Mouse (Mus musculus) small intestine, adult 2 months (tissue): Measurements from ENCODE around the gene Car2.

Experiments
- CTCF ChIP-seq: fragments of 200-500 bp; IDR thresholded peaks from 2 replicates; pipeline ENCODE4 v1.5.1; 2012; ENCODE audit warnings: low read depth, mild to moderate bottlenecking, control low read depth, inconsistent platforms, low read length, moderate library complexity, mixed read lengths; ENCODE audit not compliant: insufficient replicate concordance, insufficient read length; ENCODE audit errors: extremely low read depth
- POLR2A ChIP-seq: fragments of 200-500 bp; IDR thresholded peaks from 2 replicates; pipeline ENCODE4 v1.6.1; 2012; ENCODE audit warnings: low read depth, mild to moderate bottlenecking, control low read depth, inconsistent platforms, low read length, moderate library complexity

- TF ChIP-seq CTCF (no peak), POLR2A (no peak)
Measured at GRCm38 (mm10) chr3:14880277-14880676, 5.8 kb upstream of the Car2 start.
